Mouse (Mus musculus) adrenal gland (tissue): ENCODE data around the gene Eps15.

ENCODE experiments used
- intact Hi-C: fragments of 180-260 bp; cut with DNase I; formaldehyde crosslinking; loops from one replicate; pipeline ENCODE4 v1.15.1; 2025

Eps15 gene

GRCm38 (mm10) chr4:109267452-109267851 is 12.6 kb upstream of the Eps15 start:
- intact Hi-C loops, result no loop called here

- intact Hi-C loops, result no loop called here
Measured at GRCm38 (mm10) chr4:109268903-109269302, 11.2 kb upstream of the Eps15 start.

GRCm38 (mm10) chr4:109271803-109272202 is 8.3 kb upstream of the Eps15 start:
- intact Hi-C loops, result no loop called here

GRCm38 (mm10) chr4:109273586-109274240 is 6.4 kb upstream of the Eps15 start:
- intact Hi-C loops, result no loop called here

GRCm38 (mm10) chr4:109280459-109281160 is 542 bp downstream of the Eps15 start:
- intact Hi-C loops, result no loop called here

GRCm38 (mm10) chr4:109281161-109281560 is 1.1 kb downstream of the Eps15 start:
- intact Hi-C loops, result no loop called here

GRCm38 (mm10) chr4:109281946-109282345 is 1.9 kb downstream of the Eps15 start:
- intact Hi-C loops, result no loop called here

- intact Hi-C loops, result no loop called here
Measured at GRCm38 (mm10) chr4:109294629-109295028, 14.6 kb downstream of the Eps15 start.

GRCm38 (mm10) chr4:109296510-109296909 is 16.4 kb downstream of the Eps15 start:
- intact Hi-C loops, result no loop called here

GRCm38 (mm10) chr4:109299136-109299535 is 19.1 kb downstream of the Eps15 start:
- intact Hi-C loops, result no loop called here

- intact Hi-C loops, result no loop called here
Measured at GRCm38 (mm10) chr4:109316941-109317894, 37.1 kb downstream of the Eps15 start.

GRCm38 (mm10) chr4:109336796-109337195 is 56.7 kb downstream of the Eps15 start:
- intact Hi-C loops, result no loop called here

GRCm38 (mm10) chr4:109341222-109341621 is 61.2 kb downstream of the Eps15 start:
- intact Hi-C loops, result no loop called here

- intact Hi-C loops, result no loop called here
Measured at GRCm38 (mm10) chr4:109342783-109343485, 62.9 kb downstream of the Eps15 start.

- intact Hi-C loops, result no loop called here
Measured at GRCm38 (mm10) chr4:109343909-109344308, 63.8 kb downstream of the Eps15 start.

- intact Hi-C loops, result no loop called here
Measured at GRCm38 (mm10) chr4:109378107-109378506, 98.0 kb downstream of the Eps15 start.

- intact Hi-C loops, result no loop called here
Measured at GRCm38 (mm10) chr4:109382457-109382856, 102.4 kb downstream of the Eps15 start.

GRCm38 (mm10) chr4:109385599-109385998 is 105.5 kb downstream of the Eps15 start:
- intact Hi-C loops, result no loop called here

- intact Hi-C loops, result no loop called here
Measured at GRCm38 (mm10) chr4:109393229-109393779, 113.2 kb downstream of the Eps15 start.

GRCm38 (mm10) chr4:109393902-109394301 is 113.8 kb downstream of the Eps15 start:
- intact Hi-C loops, result no loop called here
